ENCODE assay signal across 8 mouse cellular contexts in the genomic region with DNA sequence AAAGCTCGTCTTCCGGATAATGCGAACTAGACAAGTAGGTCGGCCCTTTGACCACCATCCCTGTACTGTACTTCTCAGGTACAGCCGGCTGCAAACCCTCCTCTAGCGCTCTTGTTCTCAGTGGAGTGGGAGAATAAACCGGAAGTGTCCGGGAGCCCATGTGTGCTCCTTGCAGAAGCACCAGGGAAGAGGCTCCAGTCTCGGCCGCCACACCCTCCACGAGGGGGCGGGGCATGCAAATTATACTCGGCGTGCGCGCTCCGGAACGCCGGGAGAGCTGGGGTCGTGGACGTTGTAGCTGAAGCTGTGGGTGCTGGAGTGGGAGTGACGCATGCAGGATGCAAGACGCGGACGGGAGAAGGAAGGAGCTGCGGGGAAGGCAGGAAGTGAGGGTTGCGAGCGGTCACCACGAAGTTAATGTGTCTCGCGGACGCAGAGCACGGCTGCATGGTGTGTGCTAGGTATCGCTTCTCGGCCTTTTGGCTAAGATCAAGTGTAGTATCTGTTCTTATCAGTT. TPM values are rescaled to one million over a fixed set of nuclear protein-coding genes. Genes with fewer than 3 reads are reported as not detected.
A peak's percentile ranks its signal among the peaks of the same experiment; 100 is the strongest.
DNase-seq lines count a peak whose midpoint lies in the region; ATAC-seq lines count a peak whose summit lies in the region.

No protein-coding gene starts in this region.

- DNase-seq in ZHBTc4 (ENCODE audit: low read depth, low spot score) = peak; percentile 98
- peak; percentile 85 to 88 for DNase-seq in gastrocnemius, adult 8-10 months (ENCODE audit: low spot score in 2 of 2)
- peak; percentile 93 for DNase-seq in induced T-regulatory cell, adult 2 months (ENCODE audit: low read depth)
- DNase-seq in left cerebral cortex, adult 9 months (ENCODE audit: low spot score in 2 of 2) = peak; percentile 61 to 86
- peak; percentile 85 for DNase-seq in right cerebral cortex, postnatal 14 days
- peak; percentile 85 to 87 for DNase-seq in urinary bladder, postnatal 36 days (ENCODE audit: low spot score in 2 of 2)

- peak; percentile 75 for ATAC-seq in common myeloid progenitor, adult 5-6 weeks (replicated peaks; ENCODE audit: low read depth, poor library complexity, severe bottlenecking)
- ATAC-seq in megakaryocyte progenitor cell, adult 5-6 weeks (replicated peaks; ENCODE audit: poor library complexity) = peak; percentile 70

RNA-seq across cellular contexts. Expression of gene Pecr, which starts 29.5 kb away (rescaled TPM):
- total RNA-seq in common myeloid progenitor, adult 5-6 weeks (2017) = 3.0 and 17.4 TPM in 2 replicates
- 10 to 100 TPM; 14.3 to 17.5 (median 15.7) TPM for total RNA-seq in gastrocnemius, adult 8-10 months (2022)
- total RNA-seq in megakaryocyte progenitor cell, adult 5-6 weeks (2015) = 18.4 and 24.3 TPM in 2 replicates
- total RNA-seq in megakaryocyte progenitor cell, adult 5-6 weeks (2017) = 13.0 and 13.3 TPM in 2 replicates

RNA-seq across cellular contexts. Expression of gene Tmem169, which starts 29.6 kb away (rescaled TPM):
- not detected in 2 replicates for total RNA-seq in common myeloid progenitor, adult 5-6 weeks (2017)
- total RNA-seq in gastrocnemius, adult 8-10 months (2022) = not detected
- not detected in 2 replicates for total RNA-seq in megakaryocyte progenitor cell, adult 5-6 weeks (2015)
- not detected in 2 replicates for total RNA-seq in megakaryocyte progenitor cell, adult 5-6 weeks (2017)

RNA-seq across cellular contexts. Expression of gene Mreg, which starts 42.5 kb away (rescaled TPM):
- total RNA-seq in common myeloid progenitor, adult 5-6 weeks (2017) = 0.05 TPM in 1 of 2 replicates, not detected in the other
- 10 to 100 TPM; 35.8 to 50.4 (median 44.8) TPM for total RNA-seq in gastrocnemius, adult 8-10 months (2022)
- 1.3 TPM in 2 replicates for total RNA-seq in megakaryocyte progenitor cell, adult 5-6 weeks (2015)
- 1.6 and 2.5 TPM in 2 replicates for total RNA-seq in megakaryocyte progenitor cell, adult 5-6 weeks (2017)

RNA-seq across cellular contexts. Expression of gene Xrcc5, which starts 52.6 kb away (rescaled TPM):
- total RNA-seq in common myeloid progenitor, adult 5-6 weeks (2017) = 34.4 and 34.7 TPM in 2 replicates
- total RNA-seq in gastrocnemius, adult 8-10 months (2022) = 10 to 100 TPM; 22.7 to 30.0 (median 26.5) TPM
- 12.0 and 12.4 TPM in 2 replicates for total RNA-seq in megakaryocyte progenitor cell, adult 5-6 weeks (2015)
- 11.6 and 18.9 TPM in 2 replicates for total RNA-seq in megakaryocyte progenitor cell, adult 5-6 weeks (2017)

Comparison
In these comparisons a context has a peak if more than half of its experiments do, and no peak if none do; other contexts are left out.
1. Peak in every context shown above with its lines: DNase-seq and ATAC-seq.
2. RNA of gene Mreg, which starts 42.5 kb away (total RNA-seq): 35.8 to 50.4 TPM in gastrocnemius, adult 8-10 months; 1.3 to 2.5 TPM in megakaryocyte progenitor cell, adult 5-6 weeks and 0.05 TPM in common myeloid progenitor, adult 5-6 weeks; every median in the first group is over 10 times any median in the second.